Mouse (Mus musculus): ENCODE measurements at regions not wholly inside any gene's neighbourhood (a gene's known extent, or its start where the extent isn't known, plus 50 kb on each side); places are given as distances from the start of the nearest gene placed in this dataset.

- no peak for TF ChIP-seq CTCF (conservative IDR thresholded peaks at IDR 0.05 in 1 of 2, IDR thresholded peaks at IDR 0.05 in 1 of 2; ENCODE audit: low read depth in 2 of 2, low read length in 2 of 2)
- TF ChIP-seq ELF1 (IDR thresholded peaks at IDR 0.05; ENCODE audit: low read depth, low read length), result no peak
- no peak for TF ChIP-seq RAD21 (IDR thresholded peaks at IDR 0.05; ENCODE audit: low read depth, low read length)
- TF ChIP-seq ZMIZ1 (IDR thresholded peaks at IDR 0.05; ENCODE audit: low read depth, low read length), result no peak
- TF ChIP-seq MXI1 (IDR thresholded peaks at IDR 0.05; ENCODE audit: low read depth, low read length), result no peak
- no peak for TF ChIP-seq E2F4 (IDR thresholded peaks at IDR 0.05; ENCODE audit: insufficient replicate concordance, low read depth, low read length)
- TF ChIP-seq POLR2A (IDR thresholded peaks at IDR 0.05; ENCODE audit: low read depth, low read length), result no peak
- TF ChIP-seq TCF12 (IDR thresholded peaks at IDR 0.05; ENCODE audit: low read depth, low read length), result no peak
- TF ChIP-seq NELFE (IDR thresholded peaks at IDR 0.05; ENCODE audit: low read depth, low read length), result no peak
- no peak for TF ChIP-seq CHD2 (IDR thresholded peaks at IDR 0.05; ENCODE audit: low read length)
- TF ChIP-seq MYC (IDR thresholded peaks at IDR 0.05; ENCODE audit: low read depth, low read length), result no peak
- TF ChIP-seq EP300 (IDR thresholded peaks at IDR 0.05; ENCODE audit: low read length), result no peak
- TF ChIP-seq ZNF384 (IDR thresholded peaks at IDR 0.05; ENCODE audit: low read depth, low read length), result no peak
- TF ChIP-seq JUND (conservative IDR thresholded peaks at IDR 0.05; ENCODE audit: low read depth, low read length), result no peak
Measured at GRCm38 (mm10) chr11:71908616-71909015, 128.7 kb downstream of the Aipl1 start.

Measured in CH12.LX (cell line).